Mouse (Mus musculus) CH12.LX (cell line): Measurements from ENCODE around the gene Mcl1. TPM values are rescaled to one million over a fixed set of nuclear protein-coding genes. Genes with fewer than 3 reads are reported as not detected.
A peak's percentile ranks its signal among the peaks of the same experiment; 100 is the strongest.

Experiments
- DNase-seq: peaks from one replicate; pipeline ENCODE4 v3.0.0-alpha.2; 2013; ENCODE audit errors: extremely low read depth
- H3K27ac ChIP-seq: 2 replicates; pipeline ENCODE4 v1.5.1; 2012; ENCODE audit warnings: low read depth, mild to moderate bottlenecking, control low read depth, moderate library complexity; ENCODE audit not compliant: insufficient read depth
- H3K27me3 ChIP-seq: replicated peaks from 2 replicates; pipeline ENCODE3; 2012; ENCODE audit warnings: inconsistent platforms
- H3K36me3 ChIP-seq, 2 experiments: replicated peaks in 1 of 2; 2 replicates each; pipeline versions ENCODE3 to v1.6.1; 2012; ENCODE audit warnings: inconsistent platforms in 1 of 2, low read length in 1 of 2, mild to moderate bottlenecking in 1 of 2, mixed read lengths in 1 of 2, moderate library complexity in 1 of 2; ENCODE audit not compliant: control insufficient read depth in 1 of 2, insufficient read depth in 1 of 2
- H3K4me1 ChIP-seq, 2 experiments: 2 replicates each; pipeline ENCODE4 v1.6.1; 2012; ENCODE audit warnings: inconsistent platforms in 1 of 2, moderate library complexity in 1 of 2; ENCODE audit not compliant: insufficient read depth in 2 of 2, control insufficient read depth in 1 of 2
- H3K4me2 ChIP-seq: 2 replicates; pipeline ENCODE4 v1.6.1; 2012; ENCODE audit warnings: low read depth, mild to moderate bottlenecking, control low read depth; ENCODE audit not compliant: poor library complexity, insufficient read depth, severe bottlenecking
- H3K4me3 ChIP-seq, 3 experiments: fragments of 150-350 bp in 1 of 3; sonication (generic) in 1 of 3; replicated peaks in 1 of 3; 2 replicates each; pipeline versions ENCODE3 to v1.5.1; 2011 to 2012; ENCODE audit warnings: low read depth in 2 of 3, low read length in 2 of 3, mild to moderate bottlenecking in 2 of 3, moderate library complexity in 2 of 3, control low read depth in 1 of 3, improper control_type of control experiment in 1 of 3, inconsistent platforms in 1 of 3, mixed read lengths in 1 of 3; ENCODE audit not compliant: poor library complexity in 1 of 3
- H3K79me2 ChIP-seq: replicated peaks from 2 replicates; pipeline ENCODE4 v1.6.1; 2012; ENCODE audit warnings: mild to moderate bottlenecking, moderate library complexity; ENCODE audit not compliant: control insufficient read depth, poor library complexity, insufficient read depth, severe bottlenecking; ENCODE audit errors: extremely low read depth
- H3K9ac ChIP-seq: 2 replicates; pipeline ENCODE4 v1.6.1; 2012; ENCODE audit warnings: low read depth, mild to moderate bottlenecking, control low read depth, moderate library complexity; ENCODE audit not compliant: insufficient read depth
- H3K9me3 ChIP-seq: replicated peaks from 2 replicates; pipeline ENCODE3; 2012; ENCODE audit warnings: low read length, inconsistent platforms, mixed read lengths
- BHLHE40 ChIP-seq: IDR thresholded peaks from 2 replicates; pipeline ENCODE4 v1.6.1; 2011; ENCODE audit warnings: mild to moderate bottlenecking, low read depth, low read length, improper control_type of control experiment
- CHD2 ChIP-seq: IDR thresholded peaks from 2 replicates; pipeline ENCODE4 v1.6.1; 2011; ENCODE audit warnings: low read length, improper control_type of control experiment
- CTCF ChIP-seq, 2 experiments: IDR thresholded peaks in 1 of 2; conservative IDR thresholded peaks in 1 of 2; 2 replicates each; pipeline ENCODE4 v1.5.1; 2011 to 2012; ENCODE audit warnings: low read depth in 2 of 2, low read length in 2 of 2, improper control_type of control experiment in 1 of 2, inconsistent platforms in 1 of 2, mild to moderate bottlenecking in 1 of 2, moderate library complexity in 1 of 2
- E2F4 ChIP-seq: IDR thresholded peaks from 2 replicates; pipeline ENCODE4 v1.6.1; 2011; ENCODE audit warnings: low read depth, low read length, improper control_type of control experiment; ENCODE audit not compliant: insufficient replicate concordance
- ELF1 ChIP-seq: IDR thresholded peaks from 2 replicates; pipeline ENCODE4 v1.6.1; 2014; ENCODE audit warnings: low read depth, mild to moderate bottlenecking, inconsistent platforms, low read length, improper control_type of control experiment
- ETS1 ChIP-seq: conservative IDR thresholded peaks from 2 replicates; pipeline ENCODE4 v1.6.1; 2012; ENCODE audit warnings: low read depth, mild to moderate bottlenecking, inconsistent platforms, low read length, improper control_type of control experiment, moderate library complexity
- GABPA ChIP-seq: IDR thresholded peaks from 2 replicates; pipeline ENCODE4 v1.6.1; 2012; ENCODE audit warnings: low read depth, low read length, improper control_type of control experiment, inconsistent platforms; ENCODE audit not compliant: insufficient replicate concordance
- JUN ChIP-seq: IDR thresholded peaks from 2 replicates; pipeline ENCODE4 v1.6.1; 2011; ENCODE audit warnings: low read depth, mild to moderate bottlenecking, low read length, improper control_type of control experiment, moderate library complexity; ENCODE audit not compliant: insufficient read depth
- JUND ChIP-seq: conservative IDR thresholded peaks from 2 replicates; pipeline ENCODE4 v1.6.1; 2011; ENCODE audit warnings: low read depth, low read length, improper control_type of control experiment
- MAFK ChIP-seq: IDR thresholded peaks from 2 replicates; pipeline ENCODE4 v1.6.1; 2011; ENCODE audit warnings: low read length, improper control_type of control experiment; ENCODE audit not compliant: insufficient replicate concordance
- MAX ChIP-seq: IDR thresholded peaks from 2 replicates; pipeline ENCODE4 v1.6.1; 2011; ENCODE audit warnings: low read length, improper control_type of control experiment
- MAZ ChIP-seq: IDR thresholded peaks from 2 replicates; pipeline ENCODE4 v1.6.1; 2012; ENCODE audit warnings: low read depth, mild to moderate bottlenecking, inconsistent platforms, low read length, improper control_type of control experiment, moderate library complexity
- MEF2A ChIP-seq: IDR thresholded peaks from 2 replicates; pipeline ENCODE4 v1.6.1; 2014; ENCODE audit warnings: low read depth, mild to moderate bottlenecking, inconsistent platforms, low read length, improper control_type of control experiment, borderline replicate concordance
- MXI1 ChIP-seq: IDR thresholded peaks from 2 replicates; pipeline ENCODE4 v1.6.1; 2011; ENCODE audit warnings: mild to moderate bottlenecking, low read depth, low read length, improper control_type of control experiment
- MYC ChIP-seq: IDR thresholded peaks from 2 replicates; pipeline ENCODE4 v1.6.1; 2011; ENCODE audit warnings: low read depth, mild to moderate bottlenecking, improper control_type of control experiment, low read length
- NELFE ChIP-seq: IDR thresholded peaks from 2 replicates; pipeline ENCODE4 v1.6.1; 2011; ENCODE audit warnings: low read depth, low read length, improper control_type of control experiment
- NRF1 ChIP-seq: IDR thresholded peaks from 2 replicates; pipeline ENCODE4 v1.6.1; 2014; ENCODE audit warnings: low read depth, mild to moderate bottlenecking, inconsistent platforms, low read length, improper control_type of control experiment, moderate library complexity
- PAX5 ChIP-seq: IDR thresholded peaks from 2 replicates; pipeline ENCODE4 v1.6.1; 2012; ENCODE audit warnings: low read length, inconsistent platforms, mixed read lengths
- POLR2AphosphoS2 ChIP-seq: IDR thresholded peaks from 2 replicates; pipeline ENCODE4 v1.6.1; 2011; ENCODE audit warnings: low read depth, low read length, improper control_type of control experiment
- RAD21 ChIP-seq: IDR thresholded peaks from 2 replicates; pipeline ENCODE4 v1.6.1; 2011; ENCODE audit warnings: low read depth, mild to moderate bottlenecking, low read length, improper control_type of control experiment, moderate library complexity
- RCOR1 ChIP-seq: conservative IDR thresholded peaks from 2 replicates; pipeline ENCODE4 v1.6.1; 2012; ENCODE audit warnings: low read depth, mild to moderate bottlenecking, inconsistent platforms, low read length, improper control_type of control experiment
- SIN3A ChIP-seq: IDR thresholded peaks from 2 replicates; pipeline ENCODE4 v1.6.1; 2012; ENCODE audit warnings: low read length, improper control_type of control experiment, inconsistent platforms
- SMC3 ChIP-seq: IDR thresholded peaks from 2 replicates; pipeline ENCODE4 v1.6.1; 2011; ENCODE audit warnings: low read depth, low read length, improper control_type of control experiment
- TBP ChIP-seq: conservative IDR thresholded peaks from 2 replicates; pipeline ENCODE4 v1.6.1; 2011; ENCODE audit warnings: low read depth, low read length, improper control_type of control experiment
- TCF12 ChIP-seq: IDR thresholded peaks from 2 replicates; pipeline ENCODE4 v1.6.1; 2014; ENCODE audit warnings: low read depth, mild to moderate bottlenecking, inconsistent platforms, low read length, improper control_type of control experiment
- UBTF ChIP-seq: IDR thresholded peaks from 2 replicates; pipeline ENCODE4 v1.6.1; 2012; ENCODE audit warnings: low read depth, mild to moderate bottlenecking, inconsistent platforms, low read length, improper control_type of control experiment, moderate library complexity
- USF1 ChIP-seq: IDR thresholded peaks from 2 replicates; pipeline ENCODE4 v1.6.1; 2014; ENCODE audit warnings: low read depth, mild to moderate bottlenecking, inconsistent platforms, low read length, improper control_type of control experiment
- USF2 ChIP-seq: conservative IDR thresholded peaks from 2 replicates; pipeline ENCODE4 v1.6.1; 2011; ENCODE audit warnings: low read depth, low read length, improper control_type of control experiment
- ZC3H11A ChIP-seq: IDR thresholded peaks from 2 replicates; pipeline ENCODE4 v1.6.1; 2012; ENCODE audit warnings: low read depth, mild to moderate bottlenecking, inconsistent platforms, low read length, improper control_type of control experiment
- ZKSCAN1 ChIP-seq: IDR thresholded peaks from 2 replicates; pipeline ENCODE4 v1.6.1; 2012; ENCODE audit warnings: low read depth, inconsistent platforms, low read length, improper control_type of control experiment, borderline replicate concordance
- ZMIZ1 ChIP-seq: IDR thresholded peaks from 2 replicates; pipeline ENCODE4 v1.6.1; 2012; ENCODE audit warnings: low read depth, mild to moderate bottlenecking, inconsistent platforms, low read length, improper control_type of control experiment
- ZNF384 ChIP-seq: IDR thresholded peaks from 2 replicates; pipeline ENCODE4 v1.6.1; 2012; ENCODE audit warnings: low read depth, low read length, improper control_type of control experiment, inconsistent platforms
- dilution Hi-C: fragments of 300-500 bp; cut with MboI; formaldehyde crosslinking; loops from 2 replicates; pipeline ENCODE4 v1.14.3; 2020; ENCODE audit warnings: low sequenced_read_pairs; ENCODE audit not compliant: extremely low pct_unique_long_range_greater_than_20kb, extremely low pct_ligation_motif_present
- in situ Hi-C: fragments of 300-500 bp; cut with MboI; formaldehyde crosslinking; loops from 3 replicates; pipeline ENCODE4 v1.14.3; 2019; ENCODE audit warnings: low sequenced_read_pairs, low pct_ligation_motif_present, low pct_unique_long_range_greater_than_20kb, mixed read lengths
- polyA plus RNA-seq: library from polyadenylated mRNA; unstranded; fragments of >175 nt; gene quantifications from 2 replicates; pipeline ENCODE4 v1.2.1, GENCODE M21; 2012; ENCODE audit warnings: low read depth; ENCODE audit not compliant: insufficient read length
- total RNA-seq, 2 experiments: library from RNA; depleted of rRNA; stranded (reverse); fragments of 300-350 nt in 1 of 2; fragments of >200 nt in 1 of 2; gene quantifications; 2 replicates each; pipeline ENCODE4 v1.2.3; 2012 to 2014

Gene Mcl1
- total and polyA plus RNA-seq, 3 experiments, result 95.9 to 225 (median 188) TPM

DNA sequence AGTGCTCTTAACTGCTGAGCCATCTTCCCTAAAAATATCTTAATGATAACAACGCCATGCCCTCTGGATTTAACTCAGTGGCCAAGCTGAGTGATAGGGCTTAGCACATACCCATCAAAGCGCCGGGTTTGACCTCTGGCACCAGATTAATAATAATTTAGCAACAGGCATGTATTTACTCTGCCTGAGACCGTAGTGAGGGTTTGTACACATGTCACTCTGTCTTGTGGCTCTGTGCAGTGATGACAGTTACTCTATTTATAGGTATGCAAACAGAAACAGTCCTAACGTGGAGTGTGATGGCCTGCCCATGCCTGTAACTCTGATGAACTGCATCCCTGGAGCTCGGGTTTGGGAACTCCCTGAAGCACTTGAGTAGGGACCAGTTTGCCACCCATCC is 34.1 kb downstream of the Mcl1 start (continued):
- TF ChIP-seq MEF2A (peak; percentile 97), USF1 (no peak), ZC3H11A (no peak), CTCF (conservative IDR thresholded peaks at IDR 0.05 in 1 of 2, IDR thresholded peaks at IDR 0.05 in 1 of 2; ENCODE audit: low read depth in 2 of 2, low read length in 2 of 2) (no peak), RCOR1 (no peak), ZMIZ1 (no peak), ZNF384 (no peak), ZKSCAN1 (no peak), PAX5 (no peak), JUND (no peak; the same call in 1 of the 2 replicates), SIN3A (0 out of 2 replicates have a peak, but pooled peaks have one; percentile 28), TBP (no peak), MAX (peak; percentile 37; the same call in 1 of the 2 replicates), MAFK (no peak), USF2 (no peak), JUN (peak; percentile 59; the same call in 1 of the 2 replicates), NELFE (no peak), POLR2AphosphoS2 (no peak), MXI1 (peak; percentile 66; the same call in 1 of the 2 replicates), CHD2 (no peak)
- TF ChIP-seq, all 38 proteins: peak for 10

- Histone ChIP-seq H3K27ac (peak overlapping the region; percentile 30), H3K9me3 (no peaks in the 10 kb centered on the region), H3K4me2 (no peak overlapping the region), H3K79me2 (no peaks in the 10 kb centered on the region), H3K4me1 (peaks cover 24 to 68% of the 10 kb centered on the region in 2 experiments), H3K4me3 (no peak overlapping the region), H3K27me3 (no peaks in the 10 kb centered on the region), H3K9ac (no peak overlapping the region), H3K36me3 (no peaks in the 10 kb centered on the region)
- in situ Hi-C loops, result no loop called here
- peak; percentile 64 for DNase-seq
- dilution Hi-C loops, result no loop called here
- TF ChIP-seq SMC3 (no peak), E2F4 (no peak), MXI1 (no peak), RAD21 (no peak), ETS1 (peak; percentile 69), ELF1 (peak; percentile 66), ZC3H11A (no peak), MAZ (no peak), ZNF384 (no peak), TBP (no peak), GABPA (no peak), ZMIZ1 (no peak), MYC (peak; percentile 53; the same call in 1 of the 2 replicates), RCOR1 (no peak), MAX (no peak; the same call in 1 of the 2 replicates), NELFE (no peak), USF1 (no peak), BHLHE40 (peak; percentile 65; the same call in 1 of the 2 replicates), NRF1 (no peak), MEF2A (0 out of 2 replicates have a peak, but pooled peaks have one; percentile 52), MAFK (0 out of 2 replicates have a peak, but pooled peaks have one; percentile 28), TCF12 (peak; percentile 38; the same call in 1 of the 2 replicates), JUND (no peak; the same call in 1 of the 2 replicates), UBTF (no peak), PAX5 (no peak)
Measured at GRCm38 (mm10) chr3:95693821-95694807, 35.5 kb downstream of the Mcl1 start.
